Mouse (Mus musculus): ENCODE data around the gene Cox5a.

DNA sequence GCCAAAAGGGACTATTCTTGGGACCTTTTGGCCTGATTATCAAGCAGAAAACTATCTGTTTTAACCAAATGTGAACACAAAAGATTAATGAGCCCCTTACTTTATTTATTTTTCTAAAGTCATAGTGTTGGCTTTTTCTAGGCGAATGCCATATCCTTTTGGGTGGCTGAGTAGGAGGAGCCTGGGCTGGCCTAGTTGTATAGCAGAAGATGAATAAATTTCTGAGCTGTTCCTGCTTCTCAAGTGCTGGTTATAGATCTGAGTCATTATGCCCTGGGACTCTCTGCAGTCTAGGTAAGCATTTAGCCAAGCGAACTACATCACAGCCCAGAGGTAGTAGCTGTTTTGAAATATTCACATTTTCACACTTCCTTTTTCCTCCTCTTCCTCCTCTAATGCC, 4.4 kb downstream of the Cox5a start:
- TF ChIP-seq CTCF (IDR thresholded peaks at IDR 0.05; ENCODE audit: borderline replicate concordance, insufficient read depth, low read depth, low read length) (no peak), POLR2A (IDR thresholded peaks at IDR 0.05; ENCODE audit: borderline replicate concordance, insufficient read depth, low read length) (no peak)

Measured in cerebellum, adult 2 months (tissue).